Mouse (Mus musculus) CH12.LX (cell line): ENCODE data around the gene Wdr83. TPM values are rescaled to one million over a fixed set of nuclear protein-coding genes. Genes with fewer than 3 reads are reported as not detected.

Source experiments
- DNase-seq: peaks from one replicate; pipeline ENCODE4 v3.0.0-alpha.2; 2013; ENCODE audit errors: extremely low read depth
- H3K27ac ChIP-seq: 2 replicates; pipeline ENCODE4 v1.5.1; 2012; ENCODE audit warnings: low read depth, mild to moderate bottlenecking, control low read depth, moderate library complexity; ENCODE audit not compliant: insufficient read depth
- H3K27me3 ChIP-seq: replicated peaks from 2 replicates; pipeline ENCODE3; 2012; ENCODE audit warnings: inconsistent platforms
- H3K36me3 ChIP-seq, 2 experiments: replicated peaks in 1 of 2; 2 replicates each; pipeline versions ENCODE3 to v1.6.1; 2012; ENCODE audit warnings: inconsistent platforms in 1 of 2, low read length in 1 of 2, mild to moderate bottlenecking in 1 of 2, mixed read lengths in 1 of 2, moderate library complexity in 1 of 2; ENCODE audit not compliant: control insufficient read depth in 1 of 2, insufficient read depth in 1 of 2
- H3K4me1 ChIP-seq, 2 experiments: 2 replicates each; pipeline ENCODE4 v1.6.1; 2012; ENCODE audit warnings: inconsistent platforms in 1 of 2, moderate library complexity in 1 of 2; ENCODE audit not compliant: insufficient read depth in 2 of 2, control insufficient read depth in 1 of 2
- H3K4me2 ChIP-seq: 2 replicates; pipeline ENCODE4 v1.6.1; 2012; ENCODE audit warnings: low read depth, mild to moderate bottlenecking, control low read depth; ENCODE audit not compliant: poor library complexity, insufficient read depth, severe bottlenecking
- H3K4me3 ChIP-seq, 3 experiments: fragments of 150-350 bp in 1 of 3; sonication (generic) in 1 of 3; replicated peaks in 1 of 3; 2 replicates each; pipeline versions ENCODE3 to v1.5.1; 2011 to 2012; ENCODE audit warnings: low read depth in 2 of 3, low read length in 2 of 3, mild to moderate bottlenecking in 2 of 3, moderate library complexity in 2 of 3, control low read depth in 1 of 3, improper control_type of control experiment in 1 of 3, inconsistent platforms in 1 of 3, mixed read lengths in 1 of 3; ENCODE audit not compliant: poor library complexity in 1 of 3
- H3K79me2 ChIP-seq: replicated peaks from 2 replicates; pipeline ENCODE4 v1.6.1; 2012; ENCODE audit warnings: mild to moderate bottlenecking, moderate library complexity; ENCODE audit not compliant: control insufficient read depth, poor library complexity, insufficient read depth, severe bottlenecking; ENCODE audit errors: extremely low read depth
- H3K9ac ChIP-seq: 2 replicates; pipeline ENCODE4 v1.6.1; 2012; ENCODE audit warnings: low read depth, mild to moderate bottlenecking, control low read depth, moderate library complexity; ENCODE audit not compliant: insufficient read depth
- H3K9me3 ChIP-seq: replicated peaks from 2 replicates; pipeline ENCODE3; 2012; ENCODE audit warnings: low read length, inconsistent platforms, mixed read lengths
- CHD1 ChIP-seq: IDR thresholded peaks from 2 replicates; pipeline ENCODE4 v1.6.1; 2012; ENCODE audit warnings: low read depth, low read length, improper control_type of control experiment, inconsistent platforms
- CHD2 ChIP-seq: IDR thresholded peaks from 2 replicates; pipeline ENCODE4 v1.6.1; 2011; ENCODE audit warnings: low read length, improper control_type of control experiment
- ELF1 ChIP-seq: IDR thresholded peaks from 2 replicates; pipeline ENCODE4 v1.6.1; 2014; ENCODE audit warnings: low read depth, mild to moderate bottlenecking, inconsistent platforms, low read length, improper control_type of control experiment
- HCFC1 ChIP-seq: IDR thresholded peaks from 2 replicates; pipeline ENCODE4 v1.6.1; 2012; ENCODE audit warnings: low read depth, mild to moderate bottlenecking, inconsistent platforms, low read length, improper control_type of control experiment
- JUN ChIP-seq: IDR thresholded peaks from 2 replicates; pipeline ENCODE4 v1.6.1; 2011; ENCODE audit warnings: low read depth, mild to moderate bottlenecking, low read length, improper control_type of control experiment, moderate library complexity; ENCODE audit not compliant: insufficient read depth
- JUND ChIP-seq: conservative IDR thresholded peaks from 2 replicates; pipeline ENCODE4 v1.6.1; 2011; ENCODE audit warnings: low read depth, low read length, improper control_type of control experiment
- MAX ChIP-seq: IDR thresholded peaks from 2 replicates; pipeline ENCODE4 v1.6.1; 2011; ENCODE audit warnings: low read length, improper control_type of control experiment
- MXI1 ChIP-seq: IDR thresholded peaks from 2 replicates; pipeline ENCODE4 v1.6.1; 2011; ENCODE audit warnings: mild to moderate bottlenecking, low read depth, low read length, improper control_type of control experiment
- MYC ChIP-seq: IDR thresholded peaks from 2 replicates; pipeline ENCODE4 v1.6.1; 2011; ENCODE audit warnings: low read depth, mild to moderate bottlenecking, improper control_type of control experiment, low read length
- POLR2A ChIP-seq: IDR thresholded peaks from 2 replicates; pipeline ENCODE4 v1.6.1; 2011; ENCODE audit warnings: low read depth, mild to moderate bottlenecking, improper control_type of control experiment, low read length
- SIN3A ChIP-seq: IDR thresholded peaks from 2 replicates; pipeline ENCODE4 v1.6.1; 2012; ENCODE audit warnings: low read length, improper control_type of control experiment, inconsistent platforms
- TBP ChIP-seq: conservative IDR thresholded peaks from 2 replicates; pipeline ENCODE4 v1.6.1; 2011; ENCODE audit warnings: low read depth, low read length, improper control_type of control experiment
- USF2 ChIP-seq: conservative IDR thresholded peaks from 2 replicates; pipeline ENCODE4 v1.6.1; 2011; ENCODE audit warnings: low read depth, low read length, improper control_type of control experiment
- ZC3H11A ChIP-seq: IDR thresholded peaks from 2 replicates; pipeline ENCODE4 v1.6.1; 2012; ENCODE audit warnings: low read depth, mild to moderate bottlenecking, inconsistent platforms, low read length, improper control_type of control experiment
- ZMIZ1 ChIP-seq: IDR thresholded peaks from 2 replicates; pipeline ENCODE4 v1.6.1; 2012; ENCODE audit warnings: low read depth, mild to moderate bottlenecking, inconsistent platforms, low read length, improper control_type of control experiment
- dilution Hi-C: fragments of 300-500 bp; cut with MboI; formaldehyde crosslinking; loops from 2 replicates; pipeline ENCODE4 v1.14.3; 2020; ENCODE audit warnings: low sequenced_read_pairs; ENCODE audit not compliant: extremely low pct_unique_long_range_greater_than_20kb, extremely low pct_ligation_motif_present
- in situ Hi-C: fragments of 300-500 bp; cut with MboI; formaldehyde crosslinking; loops from 3 replicates; pipeline ENCODE4 v1.14.3; 2019; ENCODE audit warnings: low sequenced_read_pairs, low pct_ligation_motif_present, low pct_unique_long_range_greater_than_20kb, mixed read lengths
- polyA plus RNA-seq: library from polyadenylated mRNA; unstranded; fragments of >175 nt; gene quantifications from 2 replicates; pipeline ENCODE4 v1.2.1, GENCODE M21; 2012; ENCODE audit warnings: low read depth; ENCODE audit not compliant: insufficient read length
- total RNA-seq, 2 experiments: library from RNA; depleted of rRNA; stranded (reverse); fragments of 300-350 nt in 1 of 2; fragments of >200 nt in 1 of 2; gene quantifications; 2 replicates each; pipeline ENCODE4 v1.2.3; 2012 to 2014

The Wdr83 gene
- total and polyA plus RNA-seq, 3 experiments = 5.5 to 35.6 (median 24.6) TPM

- no peak for DNase-seq
- in situ Hi-C loops = loop anchor here (5.0 kb wide), 1 partner anchor 98 kb away; no protein-coding TSS in a partner anchor
- no peaks in the 10 kb centered on the region for H3K27me3 ChIP-seq
- peaks cover 17% of the 10 kb centered on the region for H3K79me2 ChIP-seq
- H3K27ac ChIP-seq = no peak overlapping the region
- H3K4me3 ChIP-seq = no peak overlapping the region
- dilution Hi-C loops = no loop called here
- TF ChIP-seq JUN (no peak), TBP (no peak), CHD2 (no peak)
- no peaks in the 10 kb centered on the region for H3K9me3 ChIP-seq
- H3K4me2 ChIP-seq = no peak overlapping the region
- H3K4me1 ChIP-seq = peaks cover 6 to 27% of the 10 kb centered on the region in 2 experiments
- H3K9ac ChIP-seq = no peak overlapping the region
- peaks cover 47 to 60% of the 10 kb centered on the region in 2 experiments for H3K36me3 ChIP-seq
Measured at GRCm38 (mm10) chr8:85074167-85074566, 6.9 kb downstream of the Wdr83 start.

GRCm38 (mm10) chr8:85073041-85073612, 8.0 kb downstream of the Wdr83 start:
- DNase-seq = no peak
- no peaks in the 10 kb centered on the region for H3K27me3 ChIP-seq
- dilution Hi-C loops = no loop called here
- H3K9ac ChIP-seq = peak overlapping the region; percentile 99; the same call in 1 of the 2 replicates
- no peak for TF ChIP-seq SIN3A
- no peak for TF ChIP-seq POLR2A
- no peak for TF ChIP-seq CHD1
- TF ChIP-seq JUN = no peak
- TF ChIP-seq USF2 = no peak
- TF ChIP-seq HCFC1 = no peak
- TF ChIP-seq MXI1 = no peak
- TF ChIP-seq ZC3H11A = no peak
- no peak for TF ChIP-seq ZMIZ1
- TF ChIP-seq, all 38 proteins: peak for 0
- H3K79me2 ChIP-seq = peaks cover 17% of the 10 kb centered on the region
- in situ Hi-C loops = loop anchor here (5.0 kb wide), 1 partner anchor 99 kb away; no protein-coding TSS in a partner anchor
- no peaks in the 10 kb centered on the region for H3K9me3 ChIP-seq
- peaks cover 6 to 27% of the 10 kb centered on the region in 2 experiments for H3K4me1 ChIP-seq
- H3K4me2 ChIP-seq = peak overlapping the region; percentile 76; the same call in 1 of the 2 replicates
- H3K27ac ChIP-seq = no peak overlapping the region
- H3K4me3 ChIP-seq = peak overlapping the region in 2 of 3 experiments; percentile 41 to 92
- H3K36me3 ChIP-seq = peaks cover 44 to 59% of the 10 kb centered on the region in 2 experiments

- Histone ChIP-seq H3K4me3 (peak overlapping the region; percentile 92 to 99 (median 98)), H3K4me1 (peaks cover 6 to 27% of the 10 kb centered on the region in 2 experiments), H3K4me2 (peak overlapping the region; percentile 76), H3K36me3 (peaks cover 44 to 60% of the 10 kb centered on the region in 2 experiments), H3K9me3 (no peaks in the 10 kb centered on the region), H3K79me2 (peaks cover 17% of the 10 kb centered on the region)
- dilution Hi-C loops = no loop called here
- in situ Hi-C loops = loop anchor here (5.0 kb wide), 1 partner anchor 100 kb away; no protein-coding TSS in a partner anchor
- DNase-seq = peak; percentile 47
- peak; percentile 92 for TF ChIP-seq MYC
- peak; percentile 74; the same call in 1 of the 2 replicates for TF ChIP-seq MAX
- TF ChIP-seq CHD1 = 0 out of 2 replicates have a peak, but pooled peaks have one; percentile 52
- TF ChIP-seq JUND = no peak
- TF ChIP-seq ELF1 = no peak
- no peak; the same call in 1 of the 2 replicates for TF ChIP-seq SIN3A
- TF ChIP-seq, all 38 proteins: peak for 3
- Histone ChIP-seq H3K9ac (peak overlapping the region; percentile 99), H3K27me3 (no peaks in the 10 kb centered on the region), H3K27ac (no peak overlapping the region; the same call in 1 of the 2 replicates)
Measured at GRCm38 (mm10) chr8:85072364-85072929, 8.7 kb downstream of the Wdr83 start.
